Mouse (Mus musculus) heart, postnatal 36 days (tissue): ENCODE measurements at regions not wholly inside any gene's neighbourhood (a gene's known extent, or its start where the extent isn't known, plus 50 kb on each side); places are given as distances from the start of the nearest gene placed in this dataset.

Source experiments
- DNase-seq, 2 experiments: peaks; one replicate each; pipeline ENCODE4 v3.0.0; 2021 to 2022
- intact Hi-C: fragments of 180-260 bp; cut with DNase I; formaldehyde crosslinking; loops from one replicate; pipeline ENCODE4 v1.15.1; 2025

DNA sequence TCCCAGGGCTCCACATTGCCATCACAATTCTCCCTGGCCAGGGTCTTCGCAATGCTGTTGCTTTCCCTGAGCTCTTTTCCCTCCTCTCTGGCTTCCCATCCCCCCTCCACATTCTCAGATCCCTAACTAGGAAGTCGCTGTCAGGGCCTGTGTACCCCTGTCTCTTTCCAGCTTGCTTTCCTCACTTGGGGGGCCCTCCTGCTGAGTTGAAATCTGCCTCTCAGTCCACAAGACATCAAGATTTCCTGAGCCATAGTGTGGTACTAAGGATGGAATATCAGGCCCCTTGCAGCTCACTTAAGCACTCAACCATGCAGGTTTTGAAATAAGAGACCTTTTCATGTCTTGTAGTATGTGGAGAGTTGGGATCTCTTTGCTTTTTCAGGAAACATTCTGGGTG, 133.8 kb upstream of the Gdf10 start:
- intact Hi-C loops = no loop called here
- DNase-seq = no peak

GRCm38 (mm10) chr14:33794262-33794661, 129.1 kb upstream of the Gdf10 start:
- intact Hi-C loops = no loop called here
- no peak for DNase-seq

DNA sequence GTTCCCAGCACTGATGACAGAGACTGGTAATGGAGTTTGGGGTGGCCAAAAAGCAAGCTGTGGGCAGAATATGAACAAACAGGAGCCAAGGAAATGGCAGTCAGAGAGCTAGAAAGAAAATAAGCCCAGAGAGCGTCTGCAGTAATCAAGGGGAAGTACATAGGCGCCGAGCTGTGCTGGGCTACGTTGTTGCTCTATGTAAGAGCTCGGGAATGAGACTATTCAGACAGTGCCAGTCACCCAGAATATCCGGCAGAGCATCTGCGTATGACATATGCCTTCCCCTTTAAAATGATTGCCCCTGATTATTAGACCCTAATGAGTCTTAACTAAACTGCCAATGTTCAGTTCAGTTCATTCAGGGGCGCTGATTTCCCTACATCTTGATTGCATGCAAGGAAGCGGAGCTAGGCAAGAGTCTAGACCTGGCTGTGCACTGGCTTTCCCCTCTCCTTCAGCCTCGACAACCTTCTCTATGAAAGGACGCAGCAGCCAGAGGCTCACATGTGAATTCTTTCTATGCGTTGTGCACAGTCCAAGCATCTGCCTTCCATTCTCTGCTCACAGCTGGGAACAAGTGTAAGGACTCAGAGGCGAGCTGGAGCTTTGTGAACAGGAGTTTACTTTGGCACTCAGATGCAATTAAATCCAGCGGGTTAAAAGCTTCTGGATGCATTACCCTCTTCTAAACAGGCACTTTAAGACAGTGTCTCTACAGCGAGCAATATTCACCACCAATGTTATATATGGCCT, 125.7 kb upstream of the Gdf10 start:
- intact Hi-C loops = no loop called here
- no peak for DNase-seq

DNA sequence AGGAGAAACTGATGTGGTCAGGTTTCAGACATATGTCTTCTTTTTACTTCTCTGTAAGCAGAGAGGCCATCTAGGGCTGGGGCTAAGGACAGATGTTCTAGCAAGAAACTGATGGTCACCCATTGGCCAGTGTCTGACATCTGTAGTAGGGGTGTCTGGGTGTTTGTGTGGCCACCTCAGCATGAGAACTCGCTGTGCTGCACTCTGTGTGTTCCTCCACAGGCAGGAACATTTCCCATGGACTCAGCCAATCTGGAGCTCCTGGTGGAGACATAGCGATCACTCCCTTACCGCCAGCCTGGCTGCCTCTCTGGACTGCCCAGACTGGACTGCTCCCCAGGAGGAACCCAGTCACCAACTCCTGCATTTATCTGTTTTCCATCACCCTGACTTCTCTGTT, 119.1 kb upstream of the Gdf10 start:
- DNase-seq = peak in 1 of 2 experiments; percentile 44
- intact Hi-C loops = no loop called here

- intact Hi-C loops = no loop called here
- peak in 1 of 2 experiments; percentile 37 for DNase-seq
These were observed 118.7 kb upstream of the Gdf10 start for GRCm38 (mm10) chr14:33804721-33805120.

DNA sequence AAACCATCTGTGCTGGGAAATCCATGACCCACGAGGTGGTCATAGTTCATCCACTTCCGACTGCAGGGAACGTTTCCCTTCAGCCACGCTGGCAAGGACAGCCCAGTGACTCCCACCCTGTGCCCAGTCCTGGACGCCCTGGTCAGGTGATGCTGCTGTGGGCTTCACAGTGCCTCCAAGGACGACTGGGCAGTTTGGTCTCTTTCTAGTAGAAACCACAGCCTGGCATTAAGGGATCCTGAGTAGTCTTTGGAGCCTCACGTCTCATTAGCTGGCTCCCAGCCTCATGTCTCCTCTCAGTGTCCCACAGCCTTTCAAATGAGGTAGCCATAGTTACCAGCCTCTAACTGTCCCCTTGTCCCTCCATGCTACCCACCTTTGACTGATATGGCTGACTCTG, 116.2 kb upstream of the Gdf10 start:
- intact Hi-C loops = no loop called here
- no peak for DNase-seq

- DNase-seq = no peak
- intact Hi-C loops = no loop called here
These were observed 114.7 kb upstream of the Gdf10 start for GRCm38 (mm10) chr14:33808593-33809265.

GRCm38 (mm10) chr14:33810584-33810983, 112.8 kb upstream of the Gdf10 start:
- no peak for DNase-seq
- intact Hi-C loops = no loop called here

GRCm38 (mm10) chr14:33811241-33811640, 112.1 kb upstream of the Gdf10 start:
- intact Hi-C loops = no loop called here
- no peak for DNase-seq

DNA sequence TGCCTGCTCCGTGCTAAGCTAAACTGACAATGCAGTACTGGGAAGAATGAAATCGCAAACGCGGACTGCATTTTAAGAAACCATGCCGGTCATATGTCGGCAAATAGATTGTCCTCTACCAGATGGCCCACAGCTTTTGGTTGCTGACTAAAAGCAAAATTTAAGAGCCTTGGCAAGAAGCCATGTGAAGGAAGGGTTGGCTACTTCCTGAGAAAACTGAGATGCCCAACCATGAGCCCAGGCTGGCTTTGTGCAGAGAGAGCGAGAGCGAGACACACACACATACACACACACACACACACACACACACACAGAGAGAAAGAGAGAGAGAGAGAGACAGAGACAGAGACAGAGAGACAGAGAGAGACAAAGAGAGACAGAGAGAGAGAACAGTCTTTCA, 111.1 kb upstream of the Gdf10 start:
- no peak for DNase-seq
- intact Hi-C loops = no loop called here

GRCm38 (mm10) chr14:33812772-33813171, 110.6 kb upstream of the Gdf10 start:
- DNase-seq = no peak
- intact Hi-C loops = no loop called here

- intact Hi-C loops = no loop called here
- no peak for DNase-seq
These were observed 110.1 kb upstream of the Gdf10 start for GRCm38 (mm10) chr14:33813274-33813673.

DNA sequence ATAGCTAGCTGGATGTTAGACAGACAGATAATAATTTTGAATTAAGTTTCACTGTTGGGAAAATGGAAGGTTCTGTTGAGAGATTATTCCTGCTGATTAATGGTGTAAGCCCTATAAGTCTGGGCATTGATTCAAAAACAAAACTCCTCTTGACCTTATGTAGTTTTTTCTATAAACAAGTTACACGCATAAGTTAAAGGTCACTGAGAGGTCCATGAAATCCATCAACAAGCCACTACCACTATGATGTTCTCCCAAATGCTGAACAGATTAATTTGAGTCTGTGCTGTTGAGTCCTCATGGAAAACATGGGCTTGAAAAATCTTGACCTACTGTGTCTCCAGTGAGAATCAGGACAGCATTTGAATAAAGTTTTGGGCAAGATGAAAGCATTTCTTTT, 109.3 kb upstream of the Gdf10 start:
- intact Hi-C loops = no loop called here
- no peak for DNase-seq

DNA sequence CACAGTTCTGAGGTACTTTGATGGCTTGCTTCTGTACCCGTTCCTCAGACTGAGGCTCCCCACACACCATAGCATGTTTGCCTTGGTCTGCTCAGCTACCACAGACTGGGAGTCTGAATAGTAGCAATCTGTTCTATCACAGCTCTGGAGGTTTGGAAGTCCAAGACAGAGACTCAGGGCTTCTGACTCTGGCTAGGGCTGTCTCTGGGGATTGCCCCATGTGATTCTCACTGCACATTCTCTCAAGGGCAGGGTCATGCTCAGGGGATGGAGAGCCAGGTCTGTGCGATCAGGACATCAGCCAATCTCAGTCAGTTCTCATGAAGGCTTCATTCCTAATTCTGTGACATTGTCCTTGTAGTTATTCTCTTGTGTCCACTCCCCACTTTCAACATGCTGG, 108.8 kb upstream of the Gdf10 start:
- intact Hi-C loops = no loop called here
- no peak for DNase-seq

- no peak for DNase-seq
- intact Hi-C loops = no loop called here
These were observed 102.7 kb upstream of the Gdf10 start for GRCm38 (mm10) chr14:33820541-33821260.

DNA sequence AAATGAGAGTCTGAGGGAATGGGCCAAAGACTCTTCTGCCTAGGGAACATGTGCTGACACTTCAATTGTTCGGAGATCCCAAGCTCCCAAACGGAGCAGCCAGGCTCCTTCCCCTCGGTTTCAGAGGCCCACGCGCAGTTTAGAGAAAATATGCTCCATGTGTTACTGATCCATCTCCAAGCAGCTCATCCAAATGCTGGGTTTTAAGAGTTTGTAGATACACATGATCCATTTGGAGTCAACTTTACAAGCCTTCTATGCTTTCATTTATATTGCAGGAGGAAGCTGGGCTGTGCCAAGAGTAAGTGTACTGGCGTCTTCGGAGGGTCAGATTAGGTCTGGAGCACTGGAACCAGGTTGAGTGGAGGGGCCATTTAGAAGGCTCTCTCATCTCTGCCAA, 102.0 kb upstream of the Gdf10 start:
- no peak for DNase-seq
- intact Hi-C loops = no loop called here

- intact Hi-C loops = no loop called here
- no peak for DNase-seq
These were observed 98.9 kb upstream of the Gdf10 start for GRCm38 (mm10) chr14:33824421-33824874.

DNA sequence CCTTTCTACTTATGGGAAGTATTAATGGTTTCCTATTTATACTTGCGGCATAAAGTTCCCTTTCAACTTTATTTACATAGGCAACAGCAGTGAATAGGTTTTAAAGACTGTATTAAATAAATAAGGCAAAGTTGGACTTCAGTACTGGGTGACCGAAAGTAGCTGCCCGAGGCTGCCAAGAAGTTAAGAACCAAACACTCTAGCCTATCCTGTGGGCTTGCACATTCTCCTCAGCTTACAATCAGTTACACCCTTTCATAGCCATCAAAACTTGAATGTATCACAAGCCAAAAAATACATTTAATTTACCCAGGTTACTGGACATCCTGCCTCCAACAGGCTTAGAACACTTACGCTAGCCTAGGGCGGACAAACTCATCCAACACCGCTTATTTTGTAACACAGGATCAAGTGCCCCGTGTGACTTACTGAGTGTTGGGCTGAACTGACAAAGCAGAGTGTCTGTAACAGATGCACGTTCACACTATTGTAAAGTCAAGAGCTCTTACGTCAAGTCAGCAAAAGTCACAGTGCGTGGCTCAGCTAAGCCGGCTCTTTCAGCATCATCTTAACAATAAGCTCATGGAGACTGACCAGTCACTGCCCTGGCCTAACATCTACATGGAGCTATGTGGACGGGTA, 97.3 kb upstream of the Gdf10 start:
- intact Hi-C loops = no loop called here
- no peak for DNase-seq

GRCm38 (mm10) chr14:33832650-33833319, 90.6 kb upstream of the Gdf10 start:
- DNase-seq = no peak
- intact Hi-C loops = loop anchor here (10.0 kb wide), 1 partner anchor 62 kb away; no protein-coding TSS in a partner anchor

DNA sequence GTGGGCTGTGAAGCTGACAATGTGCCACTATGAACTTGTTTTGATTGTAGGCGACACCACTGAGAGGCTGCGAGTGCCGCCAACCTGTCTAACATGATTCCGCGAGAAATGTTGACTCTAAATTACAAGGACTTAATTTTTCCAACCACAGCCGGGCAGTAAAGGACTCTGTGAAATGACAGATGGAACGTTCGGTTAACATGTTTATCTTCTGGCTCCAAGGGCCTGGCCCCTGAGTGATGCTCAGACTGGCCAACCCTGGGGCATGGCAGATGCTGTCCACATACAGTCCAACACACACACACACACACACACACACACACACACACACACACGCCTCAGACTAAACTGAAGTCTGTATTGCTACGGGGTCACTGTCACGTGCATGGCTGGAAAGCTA, 87.0 kb upstream of the Gdf10 start:
- intact Hi-C loops = loop anchor here (10.0 kb wide), 1 partner anchor 58 kb away; no protein-coding TSS in a partner anchor
- DNase-seq = no peak

DNA sequence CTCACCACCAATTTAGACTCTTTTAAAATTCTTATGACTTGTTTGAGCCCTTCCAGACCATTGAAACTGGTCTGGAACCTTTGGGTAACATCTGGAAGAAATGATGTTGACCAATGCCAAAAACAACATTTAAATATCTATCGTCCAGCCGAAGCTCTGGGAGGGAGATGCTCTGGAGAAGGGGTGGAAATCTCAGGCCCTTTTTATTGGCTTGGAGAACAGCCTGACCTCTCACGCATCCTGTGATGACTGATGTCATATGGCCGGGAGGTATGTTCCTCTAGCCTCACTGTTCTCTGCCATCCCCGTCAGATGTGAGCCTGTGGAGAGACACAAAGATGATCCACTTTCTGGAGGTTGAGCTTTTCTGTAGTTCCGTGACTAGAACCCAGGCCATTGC, 81.6 kb upstream of the Gdf10 start:
- intact Hi-C loops = no loop called here
- no peak for DNase-seq
